Mouse (Mus musculus) embryonic facial prominence, embryonic 15.5 days (tissue): ENCODE results near the gene Prrg4. TPM values are rescaled to one million over a fixed set of nuclear protein-coding genes. Genes with fewer than 3 reads are reported as not detected.
"Not testable (repeated sequence)": the region's sequence is repeated elsewhere in the genome, so short reads cannot be mapped to it uniquely, and the experiment has no call there.

Experiments
- ATAC-seq: fragments of 200-750 bp; cut with Nextera tagmentation; 2 replicates; pipeline ENCODE4 v1.8.0; 2017; ENCODE audit warnings: low read depth, moderate TSS enrichment; ENCODE audit not compliant: insufficient number of reproducible peaks, low FRiP score, low TSS enrichment
- H3K27ac ChIP-seq: fragments of 300-500 bp; sonication (generic); replicated peaks from 2 replicates; pipeline ENCODE4 v1.5.1; 2015; ENCODE audit warnings: mild to moderate bottlenecking, inconsistent platforms
- H3K27me3 ChIP-seq: fragments of 300-500 bp; sonication (generic); 2 replicates; pipeline ENCODE4 v1.6.1; 2015; ENCODE audit warnings: inconsistent platforms
- H3K36me3 ChIP-seq: fragments of 300-500 bp; sonication (generic); 2 replicates; pipeline ENCODE4 v1.6.1; 2015; ENCODE audit warnings: mild to moderate bottlenecking, inconsistent platforms
- H3K4me1 ChIP-seq: fragments of 300-500 bp; sonication (generic); 2 replicates; pipeline ENCODE4 v1.6.1; 2015; ENCODE audit warnings: inconsistent platforms
- H3K4me2 ChIP-seq: fragments of 300-500 bp; sonication (generic); replicated peaks from 2 replicates; pipeline ENCODE4 v1.6.1; 2015; ENCODE audit warnings: mild to moderate bottlenecking, inconsistent platforms
- H3K4me3 ChIP-seq: fragments of 300-500 bp; sonication (generic); replicated peaks from 2 replicates; pipeline ENCODE4 v1.5.1; 2015; ENCODE audit warnings: mild to moderate bottlenecking, inconsistent platforms
- H3K9ac ChIP-seq: fragments of 300-500 bp; sonication (generic); 2 replicates; pipeline ENCODE4 v1.6.1; 2015; ENCODE audit warnings: inconsistent platforms
- H3K9me3 ChIP-seq: fragments of 300-500 bp; sonication (generic); replicated peaks from 2 replicates; pipeline ENCODE4 v1.6.1; 2016; ENCODE audit warnings: inconsistent platforms
- WGBS: fragments of 180-500 bp; shearing (Covaris S2); methylation state at CpG from one replicate; pipeline ENCODE4 v1.1.7; 2015; 5-methylcytosine and 5-hydroxymethylcytosine counted together
- polyA plus RNA-seq: library from polyadenylated mRNA; unstranded; fragments of >200 nt; fragmentation: Nextera tagmentation; extraction: Ambion mirVana; gene quantifications from 2 replicates; pipeline ENCODE4 v1.2.1, GENCODE M21; 2015

The Prrg4 gene
- polyA plus RNA-seq, 1 experiment from 2014 or later: 7.4 TPM

- Histone ChIP-seq H3K36me3 (0 out of 2 replicates have a peak, but pooled peaks cover 2% of the 10 kb centered on the region), H3K9ac (no peak overlapping the region), H3K9me3 (no peaks in the 10 kb centered on the region), H3K27ac (peak overlapping the region; percentile 31), H3K4me3 (no peak overlapping the region), H3K27me3 (no peaks in the 10 kb centered on the region), H3K4me1 (no peaks in the 10 kb centered on the region), H3K4me2 (no peak overlapping the region)
- no peak for ATAC-seq
These were observed 8.7 kb downstream of the Prrg4 start for GRCm38 (mm10) chr2:104840974-104841373.

GRCm38 (mm10) chr2:104832486-104832885 lies 17.2 kb downstream of the Prrg4 start:
- Histone ChIP-seq H3K4me2 (no peak overlapping the region), H3K4me1 (no peaks in the 10 kb centered on the region), H3K36me3 (no peaks in the 10 kb centered on the region), H3K4me3 (no peak overlapping the region), H3K9ac (no peak overlapping the region), H3K27ac (no peak overlapping the region), H3K9me3 (no peaks in the 10 kb centered on the region), H3K27me3 (no peaks in the 10 kb centered on the region)
- WGBS: 74% methylated on average over 2 of the region's 2 CpGs
- no peak for ATAC-seq

DNA sequence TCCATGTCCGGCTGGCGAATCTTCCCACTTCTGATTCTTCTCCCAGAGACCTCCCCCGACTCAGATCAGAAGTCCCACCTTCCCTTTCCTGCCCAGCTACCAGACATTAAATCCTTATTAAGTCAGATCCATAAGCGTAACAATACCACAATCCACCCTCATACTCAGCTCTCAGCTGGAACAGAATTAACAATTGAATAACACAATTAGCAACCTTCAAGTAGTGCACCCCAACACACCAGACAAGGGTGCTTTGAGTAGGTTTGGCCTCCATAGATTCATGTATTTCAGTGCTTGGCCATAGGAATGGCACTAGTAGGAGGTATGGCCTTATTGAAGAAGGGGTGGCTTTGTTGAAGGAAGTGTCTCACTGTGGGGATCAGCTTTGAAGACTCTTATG lies 23.5 kb downstream of the Prrg4 start:
- Histone ChIP-seq H3K9me3 (no peaks in the 10 kb centered on the region), H3K36me3 (no peaks in the 10 kb centered on the region), H3K27me3 (no peaks in the 10 kb centered on the region), H3K27ac (no peak overlapping the region), H3K4me3 (no peak overlapping the region), H3K4me1 (no peaks in the 10 kb centered on the region), H3K9ac (no peak overlapping the region), H3K4me2 (no peak overlapping the region)
- no peak for ATAC-seq
- WGBS: 91% methylated on average over 4 of the region's 4 CpGs

DNA sequence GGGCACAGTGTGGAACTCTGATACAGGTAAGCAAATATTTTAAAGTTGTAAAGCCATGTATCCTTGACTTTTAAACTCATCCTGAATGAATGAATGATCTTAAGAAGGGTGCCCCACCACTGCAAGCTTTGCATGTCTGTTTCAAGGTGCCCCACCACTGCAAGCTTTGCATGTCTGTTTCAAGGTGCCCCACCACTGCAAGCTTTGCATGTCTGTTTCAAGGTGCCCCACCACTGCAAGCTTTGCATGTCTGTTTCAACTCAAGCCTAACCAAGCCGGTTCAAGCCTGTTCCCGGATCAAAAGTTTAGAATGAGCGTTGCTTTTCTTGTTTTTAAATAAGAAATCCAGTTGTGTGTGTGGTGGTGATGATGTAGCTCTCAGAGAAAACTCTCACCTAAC lies 30.9 kb downstream of the Prrg4 start:
- 87% methylated on average over 3 of the region's 3 CpGs for WGBS
- not testable (repeated sequence) for ATAC-seq, H3K27me3 ChIP-seq, H3K4me3 ChIP-seq, H3K4me2 ChIP-seq, H3K9me3 ChIP-seq, H3K36me3 ChIP-seq, H3K9ac ChIP-seq, H3K27ac ChIP-seq
- H3K4me1 ChIP-seq: peaks cover 12% of the 10 kb centered on the region; the same call in 1 of the 2 replicates

GRCm38 (mm10) chr2:104817555-104818330 lies 31.9 kb downstream of the Prrg4 start:
- no peak for ATAC-seq
- Histone ChIP-seq H3K27me3 (no peaks in the 10 kb centered on the region), H3K36me3 (no peaks in the 10 kb centered on the region), H3K4me3 (peak overlapping the region; percentile 84), H3K9me3 (no peaks in the 10 kb centered on the region), H3K9ac (peak overlapping the region; percentile 88), H3K4me2 (peak overlapping the region; percentile 69), H3K27ac (peak overlapping the region; percentile 98), H3K4me1 (peaks cover 12% of the 10 kb centered on the region; the same call in 1 of the 2 replicates)
- 2% methylated on average over 15 of the region's 15 CpGs for WGBS

DNA sequence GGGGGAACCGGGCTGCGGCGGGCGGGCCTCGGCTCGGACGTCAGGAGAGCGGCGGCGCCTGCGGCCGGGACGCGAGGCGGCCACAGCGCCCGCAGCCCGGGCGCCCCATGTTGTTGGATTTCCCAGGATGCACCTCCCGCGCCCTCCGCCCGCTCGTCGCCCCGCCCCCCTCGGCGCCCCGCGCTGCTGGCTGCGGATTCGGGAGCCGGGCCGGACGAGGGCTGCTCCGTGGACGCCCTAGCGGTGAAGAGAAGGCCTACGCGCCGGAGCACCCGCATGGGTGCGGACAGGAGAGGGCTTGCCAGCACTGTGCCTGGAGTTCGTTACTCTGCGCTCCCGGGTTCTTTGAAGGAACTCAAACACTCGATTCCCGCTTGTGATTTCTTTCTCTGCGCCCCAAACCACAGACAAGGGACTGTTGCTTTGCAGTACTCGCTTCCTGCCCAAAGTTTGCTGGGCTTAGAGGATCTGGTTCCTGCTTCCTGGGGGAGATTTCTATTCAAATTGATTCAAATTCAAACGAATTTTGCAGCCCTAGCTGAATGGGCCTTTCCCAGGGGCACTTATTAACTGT lies 32.7 kb downstream of the Prrg4 start:
- under 1% methylated on average over 27 of the region's 51 CpGs for WGBS
- H3K27me3 ChIP-seq: no peaks in the 10 kb centered on the region
- H3K4me1 ChIP-seq: peaks cover 12% of the 10 kb centered on the region; the same call in 1 of the 2 replicates
- peak overlapping the region; percentile 84 for H3K4me3 ChIP-seq
- peak overlapping the region; percentile 88 for H3K9ac ChIP-seq
- H3K36me3 ChIP-seq: no peaks in the 10 kb centered on the region
- no peaks in the 10 kb centered on the region for H3K9me3 ChIP-seq
- peak; percentile 92 for ATAC-seq
- peak overlapping the region; percentile 69 for H3K4me2 ChIP-seq
- peak overlapping the region; percentile 98 for H3K27ac ChIP-seq

GRCm38 (mm10) chr2:104816371-104816827 lies 33.3 kb downstream of the Prrg4 start, which contains the start of gene Qser1:
Gene Qser1 (minus strand): TSS chr2:104816760.
- Histone ChIP-seq H3K4me3 (peak within 1 kb of the TSS; percentile 84), H3K36me3 (no peaks in the 10 kb centered on the region), H3K9ac (peak within 1 kb of the TSS; percentile 88), H3K4me1 (peaks cover 12% of the 10 kb centered on the region; the same call in 1 of the 2 replicates), H3K9me3 (no peaks in the 10 kb centered on the region), H3K27ac (peak within 1 kb of the TSS; percentile 98), H3K27me3 (no peaks in the 10 kb centered on the region), H3K4me2 (peak within 1 kb of the TSS; percentile 69)
- ATAC-seq: peak; percentile 68
- under 1% methylated on average over 40 of the region's 50 CpGs for WGBS

DNA sequence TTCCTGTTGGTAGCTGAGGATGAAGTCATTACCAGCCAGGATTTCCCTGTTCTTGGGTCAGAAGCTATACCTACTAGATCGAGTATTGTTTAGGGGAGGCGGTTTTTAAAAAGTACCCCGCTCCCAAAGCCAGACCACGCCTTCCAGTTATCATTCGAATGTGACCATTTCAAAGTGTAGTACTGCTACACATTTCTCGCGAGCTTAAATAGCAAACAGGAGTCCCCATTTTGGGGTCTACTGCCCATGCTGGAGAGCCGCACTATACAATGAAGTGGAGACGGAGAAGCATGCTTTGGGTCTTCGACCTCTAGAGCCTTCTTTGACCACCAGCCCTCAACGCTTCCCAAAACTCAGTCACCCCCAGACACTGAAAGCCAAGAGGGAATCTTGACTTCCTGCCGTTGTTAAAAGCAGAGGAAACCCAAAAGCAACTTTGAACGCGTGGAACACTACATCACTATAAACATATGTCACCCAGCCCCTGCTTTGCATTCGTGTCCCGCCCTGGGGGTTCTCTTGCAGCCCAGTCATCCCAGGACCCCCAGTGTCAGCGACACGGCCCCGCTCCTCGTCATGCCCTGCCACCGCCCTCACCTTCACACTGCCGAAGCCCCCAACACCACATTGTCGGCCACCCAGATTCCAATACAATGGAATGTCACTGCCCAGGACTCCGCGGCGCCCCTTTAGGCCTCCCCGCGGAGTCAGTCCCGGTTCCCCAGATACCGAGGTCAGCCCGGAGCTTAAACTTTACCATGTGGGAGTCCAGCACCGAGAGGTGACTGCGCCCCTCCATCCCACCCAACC lies 33.9 kb downstream of the Prrg4 start:
- no peaks in the 10 kb centered on the region for H3K9me3 ChIP-seq
- WGBS: under 1% methylated on average over 33 of the region's 33 CpGs
- no peaks in the 10 kb centered on the region for H3K27me3 ChIP-seq
- peak; percentile 26; the same call in 1 of the 2 replicates for ATAC-seq
- H3K4me1 ChIP-seq: peaks cover 12% of the 10 kb centered on the region; the same call in 1 of the 2 replicates
- no peaks in the 10 kb centered on the region for H3K36me3 ChIP-seq
- peak overlapping the region; percentile 88 for H3K9ac ChIP-seq
- peak overlapping the region; percentile 69 for H3K4me2 ChIP-seq
- peak overlapping the region; percentile 98 for H3K27ac ChIP-seq
- peak overlapping the region; percentile 84 for H3K4me3 ChIP-seq

DNA sequence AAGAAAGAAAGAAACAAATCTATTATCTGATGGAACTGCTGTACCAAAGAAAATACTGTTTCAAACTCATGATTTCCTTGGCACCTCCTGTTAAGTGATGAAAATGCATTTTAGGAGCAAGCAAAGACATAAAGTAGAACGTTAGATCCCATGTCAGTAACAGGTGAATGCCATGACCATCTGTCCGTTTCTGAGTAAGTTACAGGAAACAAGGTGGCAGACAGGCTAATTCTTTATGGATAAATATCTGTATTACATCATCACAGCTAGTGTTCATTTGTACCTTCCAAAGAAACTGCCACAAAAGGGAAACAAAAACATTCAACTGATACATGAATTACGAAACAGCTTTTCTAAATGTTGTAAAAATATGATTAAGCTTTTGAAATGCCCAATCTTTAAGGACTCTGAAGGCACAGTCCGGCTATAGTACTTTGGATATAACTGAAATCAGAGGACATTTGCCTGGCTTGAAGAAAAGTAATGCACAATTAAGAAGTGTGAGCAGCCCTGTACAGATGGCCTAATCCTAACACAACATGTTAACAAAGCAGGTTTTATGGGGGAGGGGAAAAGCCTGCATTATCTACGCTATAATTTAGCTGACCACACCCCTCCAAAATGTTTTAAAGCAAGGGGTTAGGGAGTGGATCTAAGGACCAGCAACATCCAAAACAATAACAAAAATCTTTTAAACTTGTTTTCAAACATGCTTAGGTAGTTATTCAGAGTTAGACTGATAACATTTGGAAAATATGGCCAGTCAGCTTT lies 35.3 kb downstream of the Prrg4 start:
- Histone ChIP-seq H3K36me3 (no peaks in the 10 kb centered on the region), H3K4me1 (peaks cover 12% of the 10 kb centered on the region; the same call in 1 of the 2 replicates), H3K4me2 (0 out of 2 replicates have a peak overlapping the region, but pooled peaks have one; percentile 0), H3K4me3 (no peak overlapping the region), H3K27ac (no peak overlapping the region), H3K9me3 (no peaks in the 10 kb centered on the region), H3K9ac (no peak overlapping the region), H3K27me3 (no peaks in the 10 kb centered on the region)
- ATAC-seq: no peak
- WGBS: 53% methylated on average over 5 of the region's 5 CpGs

GRCm38 (mm10) chr2:104805435-104805834 lies 44.2 kb downstream of the Prrg4 start:
- ATAC-seq: no peak
- Histone ChIP-seq H3K9ac (no peak overlapping the region), H3K27ac (no peak overlapping the region), H3K9me3 (no peaks in the 10 kb centered on the region), H3K36me3 (no peaks in the 10 kb centered on the region), H3K4me3 (no peak overlapping the region), H3K27me3 (no peaks in the 10 kb centered on the region), H3K4me1 (no peaks in the 10 kb centered on the region), H3K4me2 (no peak overlapping the region)
- WGBS: 86% methylated on average over 1 of the region's 1 CpGs
